Mouse (Mus musculus) lung, postnatal 0 days (tissue): ENCODE data around the gene Kmt2e.

ENCODE experiments used
- CTCF ChIP-seq: IDR thresholded peaks from 2 replicates; pipeline ENCODE4 v1.5.1; 2016; ENCODE audit warnings: antibody characterized with exemption, mild to moderate bottlenecking
- EP300 ChIP-seq: IDR thresholded peaks from 2 replicates; pipeline ENCODE4 v1.6.1; 2016; ENCODE audit warnings: antibody characterized with exemption, mild to moderate bottlenecking, control low read depth

DNA sequence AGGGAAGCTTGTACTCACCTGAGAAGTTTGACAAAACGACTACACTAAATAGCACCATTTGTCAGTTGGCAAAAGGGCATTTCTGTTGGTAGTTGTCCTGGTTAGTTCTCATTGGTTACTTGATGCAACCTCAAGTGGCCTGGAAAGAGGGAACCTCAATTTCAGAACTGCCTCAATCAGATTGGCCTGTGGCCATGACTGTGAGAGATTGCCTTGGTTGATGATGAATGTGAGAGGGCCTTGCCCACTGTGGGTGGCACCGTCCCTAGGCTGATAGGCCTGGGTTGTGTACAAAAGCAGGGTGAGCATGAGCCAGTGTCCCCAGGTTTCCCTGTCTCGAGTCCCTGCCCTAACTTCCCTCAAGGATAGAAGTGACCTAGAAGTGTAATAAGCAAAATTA is 33.4 kb upstream of the Kmt2e start:
- TF ChIP-seq CTCF (no peak), EP300 (no peak)
